Mouse (Mus musculus) heart, adult 11 months (tissue): ENCODE results near the gene Olfr656.

ENCODE experiments used
- DNase-seq: peaks from one replicate; pipeline ENCODE4 v3.0.0; 2022

Olfr656 gene

GRCm38 (mm10) chr7:104613655-104614054, at the start of gene Olfr656:
Gene Olfr656 (plus strand): TSS chr7:104613955.
- DNase-seq: no peak

DNA sequence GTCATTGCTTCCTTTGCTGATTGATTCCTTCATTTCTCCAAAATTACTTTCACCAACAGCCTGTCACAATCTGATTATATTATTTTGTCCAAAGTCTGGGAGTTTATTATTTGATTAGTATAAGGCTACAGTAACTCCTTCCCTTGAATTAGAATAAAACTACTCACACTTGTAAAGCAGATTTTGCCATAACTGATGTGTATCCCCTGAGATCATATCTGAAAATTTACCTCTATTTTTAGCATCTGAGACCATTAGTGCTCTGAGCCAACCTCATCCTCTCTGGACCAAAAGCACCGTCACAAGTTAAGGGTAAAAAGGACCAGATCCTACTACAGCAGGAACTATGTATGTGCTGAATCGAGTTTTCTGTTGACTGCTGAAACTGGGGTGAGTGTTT, 36.7 kb upstream of the Olfr656 start, which contains the start of gene Olfr653:
Olfr653 (plus strand) TSS at position 301 of the 400 bp plus-strand sequence.
- DNase-seq: no peak

GRCm38 (mm10) chr7:104580846-104581245, 32.9 kb upstream of the Olfr656 start:
- DNase-seq: no peak

DNA sequence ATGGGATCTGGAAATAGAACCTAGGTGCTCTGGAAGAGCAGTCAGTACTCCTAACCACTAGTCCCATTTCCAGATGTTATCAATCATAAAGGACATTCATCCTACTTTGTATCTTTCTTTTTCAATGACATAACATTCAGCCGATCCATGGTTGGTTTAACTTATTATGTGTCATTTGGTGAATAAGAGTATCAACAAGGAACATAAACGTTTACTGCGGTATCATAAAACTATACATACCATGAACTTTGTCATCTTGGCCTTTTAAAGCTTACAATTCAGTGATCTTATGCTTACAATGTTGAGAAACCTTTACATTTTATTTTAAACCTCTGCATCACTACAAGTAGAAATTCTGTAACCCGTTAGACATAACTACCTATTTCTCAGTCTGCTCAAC, 32.3 kb upstream of the Olfr656 start:
- DNase-seq: no peak

DNA sequence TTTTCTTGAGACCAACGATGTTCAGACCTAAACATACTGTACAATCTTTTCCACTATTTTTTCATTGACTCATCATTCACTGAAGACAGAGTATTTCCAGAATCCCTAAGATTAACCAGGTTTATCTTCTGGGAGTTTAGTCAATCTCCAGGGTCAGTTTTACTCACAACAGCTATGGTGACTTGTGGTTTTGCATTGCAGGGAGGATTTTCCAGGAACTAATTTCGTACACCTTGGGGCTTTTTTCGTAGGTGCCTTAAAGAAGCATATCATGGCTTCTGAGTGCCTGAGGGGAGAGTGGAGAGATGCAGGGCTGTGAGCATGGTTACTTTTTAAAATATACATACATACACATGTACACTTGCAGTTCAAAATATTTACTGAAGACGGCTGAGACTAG, 27.0 kb upstream of the Olfr656 start, which contains the start of gene Olfr654:
Olfr654 (plus strand) TSS at position 301 of the 400 bp plus-strand sequence.
- no peak for DNase-seq

DNA sequence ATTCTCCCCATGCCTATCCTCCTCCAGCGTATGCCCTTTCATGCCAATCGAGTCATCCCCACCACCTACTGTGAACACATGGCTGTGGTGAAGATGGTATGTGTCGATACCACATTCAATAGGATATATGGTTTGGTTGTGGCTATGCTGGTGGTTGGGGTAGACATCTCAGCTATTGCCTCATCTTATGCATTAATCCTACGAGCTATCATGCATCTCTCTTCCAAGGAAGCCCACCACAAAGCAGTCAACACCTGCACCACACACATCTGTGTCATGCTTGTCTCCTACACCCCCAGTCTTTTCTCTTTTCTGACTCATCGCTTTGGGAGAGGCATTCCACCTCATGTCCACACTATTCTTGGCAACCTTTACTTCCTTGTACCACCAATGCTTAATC, 25.5 kb upstream of the Olfr656 start:
- no peak for DNase-seq

DNA sequence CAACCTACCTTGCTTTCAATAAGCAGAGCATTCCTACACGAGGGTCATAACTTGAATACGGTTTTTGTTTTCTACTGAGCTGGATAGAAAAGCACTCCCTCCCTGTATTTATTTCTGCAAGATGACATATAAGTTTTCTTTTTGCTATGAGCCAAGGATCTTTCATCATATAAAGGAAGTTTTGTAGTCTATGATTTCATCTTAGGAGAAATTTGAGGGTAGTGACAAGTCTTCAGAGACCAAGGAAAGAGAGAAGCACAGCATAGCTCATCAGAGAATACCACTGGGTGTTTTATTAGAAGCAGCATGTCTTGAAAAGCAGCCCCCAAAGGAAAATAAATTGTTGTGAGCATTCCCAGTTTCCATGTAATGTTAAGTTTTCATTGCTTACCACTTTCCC, 12.1 kb upstream of the Olfr656 start, which contains the start of gene Olfr655:
Olfr655 (minus strand) TSS at position 101 of the 400 bp plus-strand sequence.
- no peak for DNase-seq

GRCm38 (mm10) chr7:104603173-104603572, 10.6 kb upstream of the Olfr656 start:
- no peak for DNase-seq

DNA sequence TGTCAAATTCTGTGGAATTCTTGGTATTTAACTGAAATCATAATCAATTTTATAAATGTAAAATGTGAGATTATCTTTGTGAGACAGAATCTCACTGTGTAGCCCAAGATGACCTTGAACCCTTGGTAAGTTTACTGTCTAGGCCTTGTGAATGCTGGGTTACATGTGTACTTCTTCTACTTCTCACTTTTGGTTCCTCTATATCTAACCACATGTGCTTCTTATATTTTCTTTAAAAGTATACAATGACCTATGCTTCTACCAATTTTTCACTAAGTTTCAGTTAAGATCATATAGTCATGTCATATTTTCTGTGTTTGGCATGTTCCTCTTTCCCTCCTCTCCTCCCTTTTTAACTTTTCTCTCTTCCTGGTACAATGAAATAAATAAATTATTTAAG, 9.0 kb upstream of the Olfr656 start:
- DNase-seq: no peak

DNA sequence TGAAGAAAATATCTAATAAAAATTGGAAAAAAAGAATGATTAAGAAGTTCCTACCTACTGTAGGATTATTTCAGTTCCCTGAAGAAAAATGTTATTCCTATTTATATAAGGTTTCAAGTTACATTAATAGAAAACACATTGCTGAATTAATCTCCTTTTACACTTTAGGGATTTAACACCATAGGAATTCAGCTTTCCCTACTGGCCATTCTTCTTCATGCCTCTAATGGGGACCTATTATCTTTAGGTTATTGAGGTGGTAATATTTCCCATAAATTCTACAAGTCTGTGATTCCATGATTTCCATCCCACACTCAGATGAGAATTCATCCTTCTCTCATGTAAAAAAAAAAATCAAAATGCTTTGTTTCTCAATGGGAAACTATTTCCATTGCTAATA, 10.7 kb downstream of the Olfr656 start, which contains the start of gene Olfr657:
Olfr657 (plus strand) TSS at position 301 of the 400 bp plus-strand sequence.
- no peak for DNase-seq

GRCm38 (mm10) chr7:104646841-104647482, 33.2 kb downstream of the Olfr656 start, which contains the start of gene Olfr658:
Gene Olfr658 (minus strand): TSS chr7:104647305.
- DNase-seq: peak; percentile 90

DNA sequence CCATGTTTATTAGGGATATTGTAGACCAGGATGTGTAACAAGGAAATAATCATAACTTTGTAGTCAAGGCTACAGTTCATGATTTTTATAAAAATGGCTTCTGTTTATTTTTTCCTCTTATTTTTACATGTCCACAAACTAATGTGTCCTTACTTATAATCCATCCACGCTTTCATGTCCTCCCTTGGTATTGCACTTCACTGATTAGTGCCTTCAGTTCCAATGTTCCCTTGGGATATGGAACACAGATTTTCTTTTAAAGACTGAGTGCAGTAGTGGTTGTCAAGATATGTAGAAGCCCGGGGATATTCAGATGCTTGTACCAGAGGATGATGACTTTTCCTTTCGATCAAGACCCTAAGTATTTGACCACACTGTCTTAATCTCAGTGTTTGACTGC, 52.7 kb downstream of the Olfr656 start, which contains the start of gene Olfr659:
Olfr659 (plus strand) TSS at position 301 of the 400 bp plus-strand sequence.
- no peak for DNase-seq
